Mouse (Mus musculus) liver, embryonic 13.5 days (tissue): ENCODE results near the gene Zfp362. TPM values are rescaled to one million over a fixed set of nuclear protein-coding genes. Genes with fewer than 3 reads are reported as not detected.

ENCODE experiments used
- ATAC-seq: fragments of 200-750 bp; cut with Nextera tagmentation; 2 replicates; pipeline ENCODE4 v1.8.0; 2017; ENCODE audit warnings: low read depth, mild to moderate bottlenecking, moderate number of reproducible peaks, moderate library complexity
- DNase-seq: peaks from one replicate; pipeline ENCODE4 v3.0.0; 2022
- H3K27ac ChIP-seq: fragments of 300-500 bp; sonication (generic); 2 replicates; pipeline ENCODE4 v1.5.1; 2015; ENCODE audit warnings: moderate library complexity, mild to moderate bottlenecking, inconsistent platforms
- H3K27me3 ChIP-seq: fragments of 300-500 bp; sonication (generic); 2 replicates; pipeline ENCODE4 v1.6.1; 2015; ENCODE audit warnings: mild to moderate bottlenecking, inconsistent platforms
- H3K36me3 ChIP-seq: fragments of 300-500 bp; sonication (generic); 2 replicates; pipeline ENCODE4 v1.6.1; 2015; ENCODE audit warnings: mild to moderate bottlenecking, inconsistent platforms
- H3K4me1 ChIP-seq: fragments of 300-500 bp; sonication (generic); replicated peaks from 2 replicates; pipeline ENCODE4 v1.6.1; 2015; ENCODE audit warnings: inconsistent platforms
- H3K4me2 ChIP-seq: fragments of 300-500 bp; sonication (generic); 2 replicates; pipeline ENCODE4 v1.6.1; 2015; ENCODE audit warnings: inconsistent platforms, mild to moderate bottlenecking, moderate library complexity
- H3K4me3 ChIP-seq: fragments of 300-500 bp; sonication (generic); replicated peaks from 2 replicates; pipeline ENCODE4 v1.5.1; 2015; ENCODE audit warnings: mild to moderate bottlenecking, inconsistent platforms
- H3K9ac ChIP-seq: fragments of 300-500 bp; sonication (generic); 2 replicates; pipeline ENCODE4 v1.6.1; 2015; ENCODE audit warnings: mild to moderate bottlenecking, inconsistent platforms
- H3K9me3 ChIP-seq: fragments of 300-500 bp; sonication (generic); replicated peaks from 2 replicates; pipeline ENCODE4 v1.6.1; 2016; ENCODE audit warnings: inconsistent platforms
- WGBS: fragments of 180-500 bp; shearing (Covaris S2); methylation state at CpG from one replicate; pipeline ENCODE4 v1.1.7; 2015; ENCODE audit not compliant: insufficient replicate concordance; 5-methylcytosine and 5-hydroxymethylcytosine counted together
- polyA plus RNA-seq: library from polyadenylated mRNA; unstranded; fragments of >200 nt; fragmentation: Nextera tagmentation; extraction: Ambion mirVana; gene quantifications from 2 replicates; pipeline ENCODE4 v1.2.1, GENCODE M21; 2015

Zfp362 gene
- polyA plus RNA-seq, 1 experiment from 2014 or later, result 7.3 TPM

DNA sequence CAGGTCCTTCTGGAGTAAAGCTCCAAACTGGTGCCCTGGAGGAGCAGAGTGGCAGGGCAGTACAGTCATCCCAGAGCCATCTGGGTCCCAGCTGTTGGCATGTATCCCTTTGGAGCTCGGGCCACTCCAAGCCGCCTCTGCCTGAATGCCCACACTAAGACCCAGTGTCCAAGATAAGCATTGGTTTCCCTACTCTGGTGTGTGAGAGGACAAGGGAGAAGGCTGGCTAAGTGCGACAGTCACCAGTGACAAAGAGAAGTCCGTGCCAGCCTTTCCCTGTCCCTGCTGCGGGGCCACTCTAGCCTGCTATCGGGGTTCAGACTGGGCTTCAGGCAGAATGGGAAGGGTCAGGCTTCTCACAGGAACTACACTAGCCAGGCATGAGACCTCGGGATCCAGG, 49.9 kb downstream of the Zfp362 start:
- Histone ChIP-seq H3K4me1 (peaks cover 20% of the 10 kb centered on the region), H3K27me3 (no peaks in the 10 kb centered on the region), H3K4me3 (no peak overlapping the region), H3K9ac (no peak overlapping the region), H3K9me3 (no peaks in the 10 kb centered on the region), H3K36me3 (peaks cover 32% of the 10 kb centered on the region), H3K4me2 (no peak overlapping the region), H3K27ac (no peak overlapping the region)
- DNase-seq (no peak), ATAC-seq (no peak)
- 67% methylated on average over 7 of the region's 7 CpGs for WGBS

GRCm38 (mm10) chr4:128755064-128755463, 50.8 kb downstream of the Zfp362 start, which contains the start of gene A3galt2:
Gene A3galt2 (plus strand): TSS chr4:128755364.
- H3K27me3 ChIP-seq, result no peaks in the 10 kb centered on the region
- no peaks in the 10 kb centered on the region for H3K9me3 ChIP-seq
- peaks cover 12% of the 10 kb centered on the region for H3K4me1 ChIP-seq
- H3K9ac ChIP-seq, result no peak within 1 kb of the TSS
- no peak for ATAC-seq
- DNase-seq, result no peak
- no peak within 1 kb of the TSS for H3K4me3 ChIP-seq
- H3K27ac ChIP-seq, result no peak within 1 kb of the TSS
- H3K36me3 ChIP-seq, result peaks cover 40% of the 10 kb centered on the region
- H3K4me2 ChIP-seq, result no peak within 1 kb of the TSS
- WGBS, result 67% methylated on average over 3 of the region's 3 CpGs

- Histone ChIP-seq H3K27ac (no peak overlapping the region), H3K9ac (no peak overlapping the region), H3K27me3 (no peaks in the 10 kb centered on the region), H3K36me3 (peaks cover 55% of the 10 kb centered on the region), H3K4me1 (no peaks in the 10 kb centered on the region), H3K9me3 (no peaks in the 10 kb centered on the region), H3K4me3 (no peak overlapping the region), H3K4me2 (no peak overlapping the region)
- no peak for DNase-seq
- ATAC-seq, result no peak
- WGBS, result 86% methylated on average over 7 of the region's 7 CpGs
Measured at GRCm38 (mm10) chr4:128753571-128753970, 52.3 kb downstream of the Zfp362 start.

DNA sequence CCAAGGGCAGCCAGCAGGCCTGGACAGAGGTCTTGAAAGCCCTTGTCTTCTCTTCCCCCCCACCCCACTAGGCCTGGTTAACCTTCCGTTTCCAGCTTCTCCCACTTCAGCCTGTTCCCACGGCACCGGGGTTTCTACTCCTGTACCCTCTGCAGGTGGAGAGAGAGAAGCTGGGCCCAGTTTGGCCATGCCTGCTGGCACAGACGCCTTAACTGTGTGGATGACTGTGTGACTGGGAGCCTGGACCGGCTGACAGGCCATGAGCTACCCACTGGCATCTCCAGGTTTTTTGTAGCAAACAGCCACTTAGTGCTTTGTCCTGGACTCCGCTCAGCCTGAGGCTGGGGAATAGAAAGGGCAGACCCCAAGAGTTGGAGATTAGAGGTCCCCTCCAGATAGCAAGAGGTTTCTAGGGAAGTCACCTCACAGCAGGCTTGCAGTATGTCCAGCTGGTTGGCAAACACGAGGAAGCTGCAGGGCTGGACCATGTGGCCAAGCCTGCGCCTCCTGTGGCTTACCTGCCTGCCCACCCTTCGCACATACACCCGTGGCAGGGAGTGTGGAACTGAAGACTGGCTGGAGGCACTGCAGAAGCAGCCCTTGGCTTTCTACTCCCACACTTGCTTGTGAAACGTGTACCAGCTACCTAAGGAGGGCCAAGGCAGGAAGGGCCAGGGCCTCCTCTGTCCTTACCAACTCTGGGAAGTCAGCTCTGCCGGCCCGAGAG, 53.7 kb downstream of the Zfp362 start:
- Histone ChIP-seq H3K4me1 (no peaks in the 10 kb centered on the region), H3K9ac (no peak overlapping the region), H3K36me3 (peaks cover 69% of the 10 kb centered on the region), H3K4me2 (no peak overlapping the region), H3K4me3 (no peak overlapping the region), H3K9me3 (no peaks in the 10 kb centered on the region), H3K27me3 (no peaks in the 10 kb centered on the region), H3K27ac (no peak overlapping the region)
- ATAC-seq (no peak), DNase-seq (no peak)
- 87% methylated on average over 13 of the region's 13 CpGs for WGBS

DNA sequence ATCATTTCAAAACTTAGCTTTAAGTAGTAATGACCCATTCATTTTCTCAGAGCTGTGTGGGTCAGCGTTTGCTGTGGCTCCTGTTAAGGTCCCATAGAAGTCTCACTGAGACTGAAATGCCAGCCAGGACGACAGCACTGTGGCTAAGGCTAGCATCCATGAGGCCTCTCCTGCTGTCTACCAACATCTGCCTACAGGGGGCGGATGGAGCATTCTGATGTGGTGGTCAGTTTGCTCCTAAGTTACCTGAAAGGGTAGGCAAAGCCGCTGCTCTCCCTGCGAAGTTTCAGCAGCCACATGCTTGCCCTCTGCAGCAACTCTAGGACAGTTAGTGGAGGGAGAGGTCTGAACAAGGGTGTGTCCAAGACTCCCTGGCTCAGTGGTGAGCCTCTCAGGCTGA, 54.8 kb downstream of the Zfp362 start:
- 64% methylated on average over 5 of the region's 5 CpGs for WGBS
- ATAC-seq (no peak; the same call in 1 of the 2 replicates), DNase-seq (no peak)
- Histone ChIP-seq H3K27ac (no peak overlapping the region), H3K4me2 (no peak overlapping the region), H3K4me3 (no peak overlapping the region), H3K27me3 (no peaks in the 10 kb centered on the region), H3K36me3 (peaks cover 81% of the 10 kb centered on the region), H3K4me1 (no peaks in the 10 kb centered on the region), H3K9ac (no peak overlapping the region), H3K9me3 (no peaks in the 10 kb centered on the region)

DNA sequence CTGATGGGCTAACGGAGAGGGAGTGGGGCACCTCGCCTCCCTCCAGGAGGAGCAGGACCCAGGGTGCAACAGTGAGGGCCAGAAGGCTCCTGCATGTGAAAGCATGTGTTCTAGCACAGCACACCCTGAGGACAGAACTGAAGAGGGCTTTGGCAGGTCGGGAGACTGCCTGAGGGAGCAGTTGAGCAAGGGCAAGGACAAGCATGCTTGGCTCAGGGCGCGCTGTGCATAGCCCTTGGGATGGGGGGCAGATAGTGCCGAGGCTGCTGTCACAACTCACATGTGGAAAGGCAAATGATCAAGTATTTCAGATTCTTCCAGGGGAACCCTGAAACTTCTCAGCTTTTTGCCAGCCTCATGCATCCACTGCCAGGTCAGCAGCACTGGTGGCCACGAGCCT, 57.5 kb downstream of the Zfp362 start:
- DNase-seq, result no peak

GRCm38 (mm10) chr4:128747614-128748270, 58.1 kb downstream of the Zfp362 start:
- H3K4me3 ChIP-seq, result no peak overlapping the region
- H3K9ac ChIP-seq, result no peak overlapping the region
- peaks cover 99% of the 10 kb centered on the region for H3K36me3 ChIP-seq
- H3K27me3 ChIP-seq, result no peaks in the 10 kb centered on the region
- no peak overlapping the region for H3K4me2 ChIP-seq
- DNase-seq, result no peak
- H3K4me1 ChIP-seq, result peaks cover 5% of the 10 kb centered on the region; the same call in 1 of the 2 replicates
- H3K27ac ChIP-seq, result no peak overlapping the region
- 82% methylated on average over 22 of the region's 22 CpGs for WGBS
- ATAC-seq, result no peak
- no peaks in the 10 kb centered on the region for H3K9me3 ChIP-seq

More for the DNA sequence above, 57.5 kb downstream of the Zfp362 start:
- Histone ChIP-seq H3K27ac (no peak overlapping the region), H3K4me2 (no peak overlapping the region), H3K27me3 (no peaks in the 10 kb centered on the region), H3K36me3 (peaks cover 99% of the 10 kb centered on the region), H3K4me1 (0 out of 2 replicates have a peak, but pooled peaks cover 3% of the 10 kb centered on the region), H3K9me3 (no peaks in the 10 kb centered on the region), H3K4me3 (no peak overlapping the region), H3K9ac (no peak overlapping the region)
- WGBS, result 89% methylated on average over 7 of the region's 7 CpGs
- ATAC-seq, result no peak

DNA sequence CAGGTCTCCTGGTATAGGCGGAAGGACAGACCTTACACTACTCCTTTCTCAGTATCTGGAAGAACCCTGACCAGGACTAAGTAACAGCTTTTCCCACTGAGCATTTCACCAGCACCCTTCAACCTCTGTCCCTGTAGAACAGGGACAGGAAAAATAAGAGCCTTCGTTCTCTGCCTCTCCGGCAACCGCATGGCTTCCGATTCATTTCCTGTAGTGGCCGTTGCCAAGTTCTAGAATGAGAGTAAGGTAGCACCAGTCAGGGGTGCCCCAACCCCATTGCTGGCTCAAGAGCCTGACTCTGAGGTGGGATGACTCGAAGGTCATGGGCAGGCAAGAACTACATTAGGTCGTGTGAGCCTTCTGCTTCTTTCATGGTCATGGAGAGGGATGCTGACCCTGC, 60.7 kb downstream of the Zfp362 start:
- no peak for ATAC-seq

DNA sequence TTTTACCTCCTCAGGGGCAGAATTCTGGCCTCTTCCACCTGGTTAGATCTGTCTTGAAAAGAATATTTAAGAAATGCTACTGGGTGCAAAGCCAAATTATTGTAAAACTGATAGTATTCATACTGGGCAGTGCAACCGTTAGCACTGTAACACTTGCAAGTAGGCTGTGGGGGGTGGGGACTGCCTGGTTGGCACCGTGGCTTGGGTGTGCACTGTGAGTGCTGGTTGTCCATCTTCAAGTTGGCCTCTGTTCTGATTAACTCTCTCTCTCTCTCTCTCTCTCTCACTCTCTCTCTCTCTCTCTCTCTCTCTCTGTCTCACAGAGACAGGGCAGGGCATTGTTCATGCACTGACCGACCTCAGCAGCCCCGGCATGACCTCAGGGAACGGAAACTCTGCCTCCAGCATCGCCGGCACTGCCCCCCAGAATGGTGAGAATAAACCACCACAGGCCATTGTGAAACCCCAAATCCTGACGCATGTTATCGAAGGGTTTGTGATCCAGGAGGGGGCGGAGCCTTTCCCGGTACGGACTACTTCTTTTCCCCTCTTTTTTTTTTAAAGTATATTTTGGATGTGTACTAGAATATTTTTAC, 62.7 kb downstream of the Zfp362 start:
- Histone ChIP-seq H3K36me3 (peaks cover 56% of the 10 kb centered on the region), H3K27me3 (no peaks in the 10 kb centered on the region), H3K4me3 (no peak overlapping the region), H3K4me2 (no peak overlapping the region), H3K27ac (no peak overlapping the region), H3K9ac (no peak overlapping the region), H3K4me1 (peaks cover 17% of the 10 kb centered on the region), H3K9me3 (no peaks in the 10 kb centered on the region)
- ATAC-seq (no peak), DNase-seq (no peak)
- 85% methylated on average over 12 of the region's 12 CpGs for WGBS

More for the DNA sequence above, 60.7 kb downstream of the Zfp362 start:
- 84% methylated on average over 8 of the region's 8 CpGs for WGBS
- Histone ChIP-seq H3K4me1 (peaks cover 17% of the 10 kb centered on the region), H3K4me3 (no peak overlapping the region), H3K27ac (no peak overlapping the region), H3K27me3 (no peaks in the 10 kb centered on the region), H3K9ac (no peak overlapping the region), H3K4me2 (no peak overlapping the region), H3K36me3 (peaks cover 76% of the 10 kb centered on the region), H3K9me3 (no peaks in the 10 kb centered on the region)
- no peak for DNase-seq

DNA sequence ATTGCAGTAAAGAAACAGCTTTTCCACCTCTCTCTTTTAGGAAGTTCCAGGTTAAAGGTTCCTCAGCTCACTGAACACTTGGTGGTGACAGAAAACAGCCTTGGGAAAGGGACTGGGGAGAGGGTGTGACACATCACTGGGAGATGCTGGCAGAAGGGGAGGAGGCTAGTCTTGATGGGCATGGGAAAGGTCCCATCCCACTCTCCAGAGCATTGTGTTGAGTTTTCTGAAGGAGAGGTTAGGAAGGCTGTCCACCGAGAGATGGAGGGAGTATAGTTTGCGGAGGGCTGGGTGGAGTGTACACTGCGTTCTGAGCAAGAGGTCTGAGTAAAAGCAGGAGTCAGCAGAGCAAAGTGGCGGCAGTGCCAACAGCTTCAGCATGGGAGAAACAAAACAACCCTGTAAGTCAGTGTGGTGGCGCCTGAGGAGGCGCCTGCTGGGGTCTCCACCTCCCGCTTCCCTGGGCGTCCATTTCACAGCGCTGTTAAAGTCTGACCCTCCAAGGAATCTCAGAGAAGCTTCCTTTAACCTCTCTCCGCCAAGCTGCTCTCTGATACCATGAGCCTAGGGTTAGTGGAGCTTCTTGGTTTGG, 63.4 kb downstream of the Zfp362 start:
- Histone ChIP-seq H3K4me3 (no peak overlapping the region), H3K27me3 (no peaks in the 10 kb centered on the region), H3K4me1 (peaks cover 21% of the 10 kb centered on the region), H3K9me3 (no peaks in the 10 kb centered on the region), H3K36me3 (peaks cover 50% of the 10 kb centered on the region), H3K4me2 (no peak overlapping the region), H3K9ac (no peak overlapping the region), H3K27ac (no peak overlapping the region)
- ATAC-seq, result no peak
- 89% methylated on average over 10 of the region's 10 CpGs for WGBS
- no peak for DNase-seq

GRCm38 (mm10) chr4:128741906-128742305, 63.9 kb downstream of the Zfp362 start:
- Histone ChIP-seq H3K9ac (no peak overlapping the region), H3K4me1 (peaks cover 26% of the 10 kb centered on the region), H3K9me3 (no peaks in the 10 kb centered on the region), H3K27me3 (no peaks in the 10 kb centered on the region), H3K36me3 (peaks cover 44% of the 10 kb centered on the region), H3K27ac (no peak overlapping the region), H3K4me2 (no peak overlapping the region), H3K4me3 (no peak overlapping the region)
- no peak for DNase-seq
- 72% methylated on average over 5 of the region's 5 CpGs for WGBS
- ATAC-seq, result no peak
